Mouse (Mus musculus) heart, postnatal 0 days (tissue): ENCODE data around the gene Pex14. TPM values are rescaled to one million over a fixed set of nuclear protein-coding genes. Genes with fewer than 3 reads are reported as not detected.

Experiments
- ATAC-seq: fragments of 200-750 bp; cut with Nextera tagmentation; 2 replicates; pipeline ENCODE4 v1.8.0; 2017; ENCODE audit warnings: low read depth, moderate number of reproducible peaks, moderate library complexity; ENCODE audit not compliant: insufficient read depth
- DNase-seq: peaks from one replicate; pipeline ENCODE4 v3.0.0-alpha.2; 2016; ENCODE audit warnings: low spot score
- H3K27ac ChIP-seq: fragments of 300-500 bp; sonication (generic); 2 replicates; pipeline ENCODE4 v1.5.1; 2014; ENCODE audit warnings: low read depth, mild to moderate bottlenecking
- H3K27me3 ChIP-seq: fragments of 300-500 bp; sonication (generic); 2 replicates; pipeline ENCODE4 v1.6.1; 2014; ENCODE audit warnings: low read length, mixed read lengths; ENCODE audit not compliant: control insufficient read depth, insufficient read depth
- H3K36me3 ChIP-seq: fragments of 300-500 bp; sonication (generic); replicated peaks from 2 replicates; pipeline ENCODE4 v1.6.1; 2014; ENCODE audit warnings: low read length, mixed read lengths; ENCODE audit not compliant: control insufficient read depth, insufficient read depth
- H3K4me1 ChIP-seq: fragments of 300-500 bp; sonication (generic); 2 replicates; pipeline ENCODE4 v1.6.1; 2014; ENCODE audit warnings: antibody characterized with exemption; ENCODE audit not compliant: control insufficient read depth, insufficient read depth
- H3K4me2 ChIP-seq: fragments of 300-500 bp; sonication (generic); 2 replicates; pipeline ENCODE4 v1.6.1; 2014; ENCODE audit warnings: low read depth, mild to moderate bottlenecking, low read length, moderate library complexity
- H3K4me3 ChIP-seq: fragments of 300-500 bp; sonication (generic); 2 replicates; pipeline ENCODE4 v1.5.1; 2014; ENCODE audit warnings: low read depth, low read length
- H3K9ac ChIP-seq: fragments of 300-500 bp; sonication (generic); replicated peaks from 2 replicates; pipeline ENCODE4 v1.6.1; 2014; ENCODE audit warnings: low read depth, low read length, mixed read lengths
- H3K9me3 ChIP-seq: fragments of 300-500 bp; sonication (generic); replicated peaks from 2 replicates; pipeline ENCODE4 v1.6.1; 2016; ENCODE audit warnings: low read length; ENCODE audit not compliant: control insufficient read depth
- CTCF ChIP-seq: IDR thresholded peaks from 2 replicates; pipeline ENCODE4 v1.5.1; 2016; ENCODE audit warnings: antibody characterized with exemption, control low read depth, low read depth
- EP300 ChIP-seq: IDR thresholded peaks from 2 replicates; pipeline ENCODE4 v1.6.1; 2016; ENCODE audit warnings: antibody characterized with exemption, low read depth
- WGBS: fragments of 180-500 bp; shearing (Covaris S2); extraction: QIAGEN DNeasy Blood & Tissue Kit; methylation state at CpG from one replicate; pipeline ENCODE4 v1.1.7; 2014; 5-methylcytosine and 5-hydroxymethylcytosine counted together
- polyA plus RNA-seq: library from polyadenylated mRNA; unstranded; fragments of >200 nt; fragmentation: Nextera tagmentation; extraction: Ambion mirVana; gene quantifications from 2 replicates; pipeline ENCODE4 v1.2.1, GENCODE M21; 2015
- total RNA-seq: library from RNA; depleted of rRNA; stranded (reverse); fragments of >200 nt; gene quantifications from 2 replicates; pipeline ENCODE4 v1.2.3, GENCODE M21; 2014; ENCODE audit warnings: low replicate concordance

Pex14 gene
- total and polyA plus RNA-seq, 2 experiments from 2014 or later = 38.1 to 43.9 TPM

GRCm38 (mm10) chr4:148950932-148951650, 148.6 kb downstream of the Pex14 start:
- Histone ChIP-seq H3K36me3 (peaks cover 61% of the 10 kb centered on the region), H3K4me1 (peaks cover 30% of the 10 kb centered on the region), H3K9me3 (no peaks in the 10 kb centered on the region), H3K4me3 (0 out of 2 replicates have a peak overlapping the region, but pooled peaks have one; percentile 24), H3K4me2 (0 out of 2 replicates have a peak overlapping the region, but pooled peaks have one; percentile 43), H3K27ac (peak overlapping the region; percentile 65), H3K9ac (no peak overlapping the region; the same call in 1 of the 2 replicates), H3K27me3 (peaks cover 13% of the 10 kb centered on the region)
- peak; percentile 66 for DNase-seq
- peak; percentile 58 for ATAC-seq
- 0 out of 2 replicates have a peak, but pooled peaks have one; percentile 10 for TF ChIP-seq EP300
- TF ChIP-seq CTCF = no peak
- WGBS = 22% methylated on average over 25 of the region's 25 CpGs

- no peaks in the 10 kb centered on the region for H3K9me3 ChIP-seq
- DNase-seq (no peak), ATAC-seq (no peak)
- H3K27me3 ChIP-seq = peaks cover 13% of the 10 kb centered on the region
- peaks cover 67% of the 10 kb centered on the region for H3K36me3 ChIP-seq
- no peak overlapping the region for H3K4me3 ChIP-seq
- peaks cover 27% of the 10 kb centered on the region for H3K4me1 ChIP-seq
- no peak overlapping the region for H3K9ac ChIP-seq
- 51% methylated on average over 6 of the region's 6 CpGs for WGBS
- no peak for TF ChIP-seq CTCF
- no peak for TF ChIP-seq EP300
- H3K27ac ChIP-seq = peak overlapping the region; percentile 65
- H3K4me2 ChIP-seq = no peak overlapping the region
Observed at GRCm38 (mm10) chr4:148950487-148950886, 149.2 kb downstream of the Pex14 start.

GRCm38 (mm10) chr4:148947833-148948388, 151.8 kb downstream of the Pex14 start:
- Histone ChIP-seq H3K36me3 (peaks cover 76% of the 10 kb centered on the region), H3K4me2 (no peak overlapping the region), H3K27me3 (peaks cover 12% of the 10 kb centered on the region), H3K4me3 (no peak overlapping the region), H3K27ac (no peak overlapping the region), H3K4me1 (peaks cover 17% of the 10 kb centered on the region), H3K9ac (no peak overlapping the region), H3K9me3 (no peaks in the 10 kb centered on the region)
- no peak for DNase-seq
- no peak for ATAC-seq
- WGBS = 57% methylated on average over 10 of the region's 10 CpGs
- TF ChIP-seq EP300 (no peak), CTCF (no peak)

- H3K9me3 ChIP-seq = no peaks in the 10 kb centered on the region
- H3K9ac ChIP-seq = no peak overlapping the region
- no peak overlapping the region for H3K4me2 ChIP-seq
- WGBS = 61% methylated on average over 8 of the region's 8 CpGs
- H3K36me3 ChIP-seq = peaks cover 62% of the 10 kb centered on the region
- ATAC-seq (no peak), DNase-seq (no peak)
- TF ChIP-seq CTCF (no peak), EP300 (no peak)
- H3K4me1 ChIP-seq = peaks cover 8% of the 10 kb centered on the region
- H3K27me3 ChIP-seq = no peaks in the 10 kb centered on the region
- peak overlapping the region; percentile 32; the same call in 1 of the 2 replicates for H3K27ac ChIP-seq
- H3K4me3 ChIP-seq = no peak overlapping the region
Observed at GRCm38 (mm10) chr4:148946071-148946470, 153.6 kb downstream of the Pex14 start.

GRCm38 (mm10) chr4:148945476-148945881, 154.2 kb downstream of the Pex14 start:
- no peaks in the 10 kb centered on the region for H3K9me3 ChIP-seq
- ATAC-seq (peak; percentile 53), DNase-seq (peak; percentile 44)
- WGBS = 43% methylated on average over 4 of the region's 4 CpGs
- 0 out of 2 replicates have a peak overlapping the region, but pooled peaks have one; percentile 32 for H3K27ac ChIP-seq
- H3K4me3 ChIP-seq = no peak overlapping the region
- H3K4me1 ChIP-seq = 0 out of 2 replicates have a peak, but pooled peaks cover 10% of the 10 kb centered on the region
- H3K27me3 ChIP-seq = no peaks in the 10 kb centered on the region
- no peak for TF ChIP-seq EP300
- TF ChIP-seq CTCF = no peak
- no peak overlapping the region for H3K9ac ChIP-seq
- no peak overlapping the region for H3K4me2 ChIP-seq
- peaks cover 62% of the 10 kb centered on the region for H3K36me3 ChIP-seq
